Mouse (Mus musculus) midbrain, embryonic 11.5 days (tissue): ENCODE measurements around the gene Spata31d1d. TPM values are rescaled to one million over a fixed set of nuclear protein-coding genes. Genes with fewer than 3 reads are reported as not detected.
"Not testable (repeated sequence)": the region's sequence is repeated elsewhere in the genome, so short reads cannot be mapped to it uniquely, and the experiment has no call there.

Source experiments
- ATAC-seq: fragments of 200-750 bp; cut with Nextera tagmentation; 2 replicates; pipeline ENCODE4 v1.8.0; 2017; ENCODE audit warnings: moderate TSS enrichment, moderate library complexity; ENCODE audit not compliant: low FRiP score
- DNase-seq: peaks from one replicate; pipeline ENCODE4 v3.0.0; 2015; ENCODE audit warnings: low spot score; ENCODE audit errors: missing footprints
- H3K27ac ChIP-seq: fragments of 300-500 bp; sonication (generic); 2 replicates; pipeline ENCODE4 v1.5.1; 2014; ENCODE audit warnings: low read depth, low read length
- H3K27me3 ChIP-seq: fragments of 300-500 bp; sonication (generic); 2 replicates; pipeline ENCODE4 v1.6.1; 2014; ENCODE audit warnings: mild to moderate bottlenecking, low read length, moderate library complexity, mixed read lengths; ENCODE audit not compliant: control insufficient read depth, insufficient read depth
- H3K36me3 ChIP-seq: fragments of 300-500 bp; sonication (generic); 2 replicates; pipeline ENCODE4 v1.6.1; 2014; ENCODE audit warnings: mild to moderate bottlenecking, low read length, moderate library complexity, mixed read lengths; ENCODE audit not compliant: control insufficient read depth, insufficient read depth
- H3K4me1 ChIP-seq: fragments of 300-500 bp; sonication (generic); 2 replicates; pipeline ENCODE4 v1.6.1; 2014; ENCODE audit warnings: low read length; ENCODE audit not compliant: control insufficient read depth, insufficient read depth
- H3K4me2 ChIP-seq: fragments of 300-500 bp; sonication (generic); 2 replicates; pipeline ENCODE4 v1.6.1; 2014; ENCODE audit warnings: mild to moderate bottlenecking, moderate library complexity
- H3K4me3 ChIP-seq: fragments of 300-500 bp; sonication (generic); 2 replicates; pipeline ENCODE4 v1.5.1; 2014; ENCODE audit warnings: low read depth, low read length
- H3K9ac ChIP-seq: fragments of 300-500 bp; sonication (generic); 2 replicates; pipeline ENCODE4 v1.6.1; 2014; ENCODE audit warnings: low read length
- H3K9me3 ChIP-seq: fragments of 300-500 bp; sonication (generic); 2 replicates; pipeline ENCODE4 v1.6.1; 2016; ENCODE audit warnings: low read length; ENCODE audit not compliant: control insufficient read depth
- WGBS: fragments of 180-500 bp; shearing (Covaris S2); extraction: QIAGEN DNeasy Blood & Tissue Kit; methylation state at CpG from one replicate; pipeline ENCODE4 v1.1.7; 2014; 5-methylcytosine and 5-hydroxymethylcytosine counted together
- polyA plus RNA-seq: library from polyadenylated mRNA; unstranded; fragments of >200 nt; fragmentation: Nextera tagmentation; extraction: Ambion mirVana; gene quantifications from 2 replicates; pipeline ENCODE4 v1.2.1, GENCODE M21; 2014

Spata31d1d gene
- polyA plus RNA-seq, result not detected in 2 replicates

DNA sequence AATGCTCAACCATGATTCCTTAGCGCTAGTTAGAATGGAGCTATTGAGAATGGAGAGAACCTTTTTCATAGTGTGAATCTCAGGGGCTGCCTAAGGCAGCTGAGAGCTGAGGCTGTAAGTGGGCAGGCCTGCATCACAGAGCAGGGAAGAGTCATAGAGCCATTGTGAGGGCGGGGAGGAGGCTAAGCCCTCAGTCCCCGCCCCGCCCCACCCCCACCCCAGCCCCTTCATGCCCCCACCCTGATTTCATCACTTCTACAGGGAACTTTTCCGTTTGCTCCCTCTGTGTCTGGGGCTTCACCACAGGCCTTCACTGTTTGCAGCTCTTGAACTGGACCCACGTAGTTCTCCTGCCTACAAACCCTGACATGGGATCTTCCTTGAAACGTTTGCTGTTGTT, at the start of gene Spata31d1d:
Gene Spata31d1d, minus strand, starts transcription at position 101 of the 400 bp plus-strand sequence.
- ATAC-seq (no peak), DNase-seq (no peak)
- H3K4me3 ChIP-seq, result no peak within 1 kb of the TSS
- no peaks in the 10 kb centered on the region for H3K4me1 ChIP-seq
- WGBS, result 44% methylated on average over 6 of the region's 7 CpGs
- no peak within 1 kb of the TSS for H3K27ac ChIP-seq
- no peak within 1 kb of the TSS for H3K9ac ChIP-seq
- H3K27me3 ChIP-seq, result no peaks in the 10 kb centered on the region
- H3K36me3 ChIP-seq, result no peaks in the 10 kb centered on the region
- no peaks in the 10 kb centered on the region for H3K9me3 ChIP-seq
- no peak within 1 kb of the TSS for H3K4me2 ChIP-seq

DNA sequence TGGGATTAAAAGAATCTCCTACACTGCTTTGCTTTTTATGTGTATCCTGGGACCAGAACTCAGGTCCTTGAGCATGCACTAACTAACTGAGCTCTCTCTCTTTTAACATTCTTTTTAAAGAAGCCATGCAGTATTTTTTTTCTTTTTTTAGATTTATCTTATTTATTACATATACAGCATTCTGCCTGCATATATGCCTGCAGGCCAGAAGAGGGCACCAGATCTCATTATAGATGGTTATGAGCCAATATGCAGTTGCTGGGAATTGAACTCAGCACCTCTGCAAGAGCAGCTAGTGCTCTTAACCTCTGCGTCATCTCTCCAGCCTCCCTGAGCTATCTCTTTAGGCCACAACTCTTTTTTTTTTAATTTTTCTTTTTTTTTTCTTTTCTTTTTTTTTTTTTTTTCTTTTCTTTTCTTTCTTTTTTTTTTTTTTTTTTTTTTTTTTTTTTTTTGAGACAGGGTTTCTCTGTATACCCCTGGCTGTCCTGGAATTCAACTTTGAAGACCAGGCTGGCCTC, 48.3 kb upstream of the Spata31d1d start:
- not testable (repeated sequence) for H3K4me2 ChIP-seq, H3K9ac ChIP-seq, H3K27ac ChIP-seq, ATAC-seq, H3K4me1 ChIP-seq, H3K4me3 ChIP-seq, H3K27me3 ChIP-seq, H3K9me3 ChIP-seq
- WGBS, result 94% methylated on average over 1 of the region's 1 CpGs
- peak; percentile 78 for DNase-seq
- H3K36me3 ChIP-seq, result peaks cover 40% of the 10 kb centered on the region

DNA sequence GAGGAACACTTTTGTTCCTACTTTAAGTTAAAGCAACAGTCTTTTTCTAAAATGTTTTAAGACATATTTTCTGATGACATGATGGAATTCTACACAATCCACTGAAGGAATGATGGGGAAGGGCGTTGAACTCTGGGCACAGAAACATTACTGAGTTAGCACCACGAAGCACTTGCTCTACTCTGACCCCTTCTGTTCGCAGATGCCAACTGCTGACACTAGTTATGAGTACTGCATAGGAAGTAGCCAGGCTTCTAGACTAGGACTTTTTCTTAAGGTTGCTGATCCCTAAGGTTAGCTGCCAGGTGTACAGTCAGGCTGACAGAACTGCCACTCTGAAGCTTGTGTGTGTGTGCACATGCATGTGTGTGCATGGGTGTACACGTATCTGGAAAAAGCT, 47.7 kb upstream of the Spata31d1d start:
- WGBS, result 93% methylated on average over 4 of the region's 4 CpGs
- H3K9me3 ChIP-seq, result no peaks in the 10 kb centered on the region

DNA sequence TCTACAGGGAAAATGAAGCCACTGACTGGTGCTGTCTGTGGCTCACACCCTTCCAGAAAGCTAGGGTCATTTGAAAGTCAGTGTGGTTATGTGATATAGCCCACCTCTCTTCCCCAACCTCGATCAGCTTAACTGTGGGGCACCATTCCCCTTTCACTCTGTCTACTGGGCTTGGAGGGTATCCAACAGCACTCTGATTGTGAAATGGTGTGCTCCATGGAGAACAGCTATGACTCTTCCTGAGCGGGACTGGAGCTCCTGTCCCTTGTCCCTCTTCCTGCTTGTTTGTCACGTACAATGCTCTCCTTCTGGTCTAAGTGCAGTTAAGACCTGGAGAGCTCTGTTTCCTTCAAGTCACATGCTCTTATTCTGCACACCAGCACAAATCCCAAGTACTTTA, 43.6 kb upstream of the Spata31d1d start:
- H3K27ac ChIP-seq, result no peak overlapping the region
- H3K27me3 ChIP-seq, result no peaks in the 10 kb centered on the region
- ATAC-seq, result no peak
- no peaks in the 10 kb centered on the region for H3K9me3 ChIP-seq
- no peak for DNase-seq
- H3K36me3 ChIP-seq, result peaks cover 18% of the 10 kb centered on the region
- no peak overlapping the region for H3K9ac ChIP-seq
- H3K4me2 ChIP-seq, result no peak overlapping the region
- 91% methylated on average over 3 of the region's 3 CpGs for WGBS
- no peak overlapping the region for H3K4me3 ChIP-seq
- peaks cover 5% of the 10 kb centered on the region; the same call in 1 of the 2 replicates for H3K4me1 ChIP-seq

More for the DNA sequence above, 47.7 kb upstream of the Spata31d1d start:
- no peak overlapping the region for H3K9ac ChIP-seq
- peaks cover 40% of the 10 kb centered on the region for H3K36me3 ChIP-seq
- no peak overlapping the region for H3K4me3 ChIP-seq
- ATAC-seq (no peak), DNase-seq (no peak)
- H3K4me1 ChIP-seq, result no peaks in the 10 kb centered on the region
- H3K27me3 ChIP-seq, result no peaks in the 10 kb centered on the region
- H3K27ac ChIP-seq, result no peak overlapping the region
- no peak overlapping the region for H3K4me2 ChIP-seq

DNA sequence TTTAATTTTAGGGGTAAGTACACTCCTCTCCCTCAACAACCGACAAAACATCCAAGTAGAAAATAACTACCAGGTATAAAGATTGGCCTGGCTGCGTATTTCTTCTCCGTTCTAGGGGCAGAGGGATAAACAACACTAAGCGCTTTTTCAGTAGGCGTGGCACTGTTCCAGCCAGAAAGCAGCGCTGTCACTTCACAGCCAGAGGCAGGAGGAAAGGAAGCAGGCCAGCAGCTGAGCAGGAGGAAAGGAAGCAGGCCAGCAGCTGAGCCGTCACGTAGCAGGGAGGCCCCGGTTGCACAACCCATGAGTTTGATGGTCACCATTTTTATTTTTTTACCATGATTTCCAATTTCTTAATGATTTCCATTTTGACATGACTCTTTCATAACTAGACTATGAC, 39.7 kb upstream of the Spata31d1d start:
- Histone ChIP-seq H3K9ac (peak overlapping the region; percentile 85; the same call in 1 of the 2 replicates), H3K36me3 (peaks cover 2% of the 10 kb centered on the region; the same call in 1 of the 2 replicates), H3K9me3 (no peaks in the 10 kb centered on the region), H3K27ac (no peak overlapping the region), H3K27me3 (no peaks in the 10 kb centered on the region), H3K4me3 (no peak overlapping the region), H3K4me2 (no peak overlapping the region), H3K4me1 (peaks cover 27% of the 10 kb centered on the region)
- WGBS, result 78% methylated on average over 9 of the region's 9 CpGs
- DNase-seq (no peak), ATAC-seq (no peak)

DNA sequence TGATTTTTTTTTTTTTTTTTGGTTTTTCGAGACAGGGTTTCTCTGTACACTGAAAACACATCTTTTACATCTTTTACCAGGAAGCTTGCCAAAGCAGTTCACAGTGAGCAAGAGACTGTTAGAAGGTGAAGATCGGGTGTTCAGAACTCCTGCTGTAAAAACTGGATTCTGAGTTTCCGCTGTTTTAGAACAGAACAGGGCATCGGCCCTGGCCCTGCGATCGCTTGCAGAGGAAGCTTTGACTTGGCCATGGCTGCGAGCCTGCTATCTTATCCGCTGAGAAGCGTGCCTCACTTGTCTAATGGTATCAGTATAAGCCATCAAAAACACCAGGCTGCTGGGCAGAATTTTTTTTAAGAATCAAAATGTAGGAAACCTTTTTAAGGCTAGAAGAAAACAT, 39.3 kb upstream of the Spata31d1d start:
- WGBS, result 80% methylated on average over 9 of the region's 9 CpGs
- Histone ChIP-seq H3K9me3 (no peaks in the 10 kb centered on the region), H3K36me3 (peaks cover 2% of the 10 kb centered on the region; the same call in 1 of the 2 replicates), H3K27me3 (no peaks in the 10 kb centered on the region), H3K27ac (peak overlapping the region; percentile 97; the same call in 1 of the 2 replicates), H3K4me1 (peaks cover 30% of the 10 kb centered on the region), H3K4me2 (peak overlapping the region; percentile 70; the same call in 1 of the 2 replicates), H3K9ac (peak overlapping the region; percentile 85; the same call in 1 of the 2 replicates), H3K4me3 (peak overlapping the region; percentile 86; the same call in 1 of the 2 replicates)
- DNase-seq, result no peak
- ATAC-seq, result no peak

DNA sequence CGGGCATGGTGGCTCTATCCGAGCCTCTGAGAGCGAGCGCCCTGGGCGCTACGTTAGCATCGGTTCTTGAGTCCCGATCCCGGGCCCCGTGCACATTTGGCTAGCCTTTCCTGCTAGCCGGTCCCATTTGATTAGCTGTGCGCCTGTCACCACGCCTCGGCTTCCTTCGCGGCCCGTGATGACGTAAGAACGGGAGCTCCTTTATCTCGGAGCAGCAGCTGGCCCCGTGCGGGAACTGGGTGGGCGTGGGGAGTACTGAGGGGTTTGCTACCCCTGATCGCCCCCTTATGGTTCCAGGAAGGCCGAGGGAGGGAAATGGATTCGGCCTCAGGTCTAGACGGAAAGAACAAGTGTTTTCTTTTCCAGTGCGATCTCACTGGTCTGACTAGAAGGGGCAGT, 38.6 kb upstream of the Spata31d1d start:
- peak; percentile 97 for DNase-seq
- Histone ChIP-seq H3K4me1 (peaks cover 30% of the 10 kb centered on the region), H3K4me3 (peak overlapping the region; percentile 86), H3K27me3 (no peaks in the 10 kb centered on the region), H3K4me2 (peak overlapping the region; percentile 70), H3K9me3 (no peaks in the 10 kb centered on the region), H3K36me3 (peaks cover 2% of the 10 kb centered on the region; the same call in 1 of the 2 replicates), H3K27ac (peak overlapping the region; percentile 97), H3K9ac (peak overlapping the region; percentile 85)
- ATAC-seq, result peak; percentile 89
- WGBS, result under 1% methylated on average over 28 of the region's 28 CpGs

DNA sequence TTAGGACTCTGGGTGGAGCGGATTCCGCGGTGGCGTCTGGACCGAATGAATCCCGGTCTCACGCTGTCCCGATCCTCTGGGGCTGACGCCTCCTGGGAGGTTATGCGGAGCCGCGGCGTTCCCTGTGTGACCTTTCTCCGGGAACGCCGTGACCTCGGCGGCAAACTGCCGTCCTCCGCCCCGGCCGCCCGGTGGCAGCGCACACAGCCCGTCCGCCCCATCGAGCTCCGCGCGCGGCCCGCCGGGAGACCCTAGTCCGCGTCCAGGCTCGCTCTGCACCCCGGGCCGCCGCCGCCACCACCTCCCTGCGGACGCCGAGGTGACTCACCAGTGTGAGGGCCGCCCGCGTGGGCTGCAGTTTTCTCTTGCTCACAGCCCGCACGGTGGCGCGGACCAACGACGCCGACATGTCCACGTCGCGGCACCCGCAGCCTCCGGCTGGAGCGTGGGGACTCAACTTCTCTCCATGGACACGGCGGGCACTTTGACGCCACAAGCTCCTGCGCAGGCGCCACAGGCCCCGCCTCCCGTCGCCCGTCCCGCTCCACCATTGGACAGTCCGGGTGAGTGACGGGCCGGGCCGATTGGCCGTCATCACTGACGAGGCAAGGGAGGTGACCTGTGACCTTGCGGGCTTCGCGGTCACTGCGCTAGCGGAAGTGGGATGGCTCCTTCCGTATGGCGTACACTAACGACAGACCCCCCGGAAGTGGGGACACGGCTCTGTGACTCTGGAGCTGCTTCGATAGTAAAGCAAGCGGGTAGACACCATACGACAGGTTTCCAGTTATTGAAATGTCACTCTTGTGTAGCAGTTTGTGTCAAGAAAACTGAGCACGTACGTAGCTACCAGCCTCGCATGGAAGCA, 38.0 kb upstream of the Spata31d1d start, which contains the start of gene Isca1:
Gene Isca1, minus strand, starts transcription at position 515 of the 868 bp plus-strand sequence.
- peak within 1 kb of the TSS; percentile 97 for H3K27ac ChIP-seq
- ATAC-seq (peak; percentile 99), DNase-seq (peak; percentile 100)
- H3K4me1 ChIP-seq, result peaks cover 30% of the 10 kb centered on the region
- H3K4me2 ChIP-seq, result peak within 1 kb of the TSS; percentile 70
- under 1% methylated on average over 85 of the region's 91 CpGs for WGBS
- no peaks in the 10 kb centered on the region for H3K27me3 ChIP-seq
- peak within 1 kb of the TSS; percentile 85 for H3K9ac ChIP-seq
- H3K36me3 ChIP-seq, result no peaks in the 10 kb centered on the region; the same call in 1 of the 2 replicates
- no peaks in the 10 kb centered on the region for H3K9me3 ChIP-seq
- H3K4me3 ChIP-seq, result peak within 1 kb of the TSS; percentile 86

DNA sequence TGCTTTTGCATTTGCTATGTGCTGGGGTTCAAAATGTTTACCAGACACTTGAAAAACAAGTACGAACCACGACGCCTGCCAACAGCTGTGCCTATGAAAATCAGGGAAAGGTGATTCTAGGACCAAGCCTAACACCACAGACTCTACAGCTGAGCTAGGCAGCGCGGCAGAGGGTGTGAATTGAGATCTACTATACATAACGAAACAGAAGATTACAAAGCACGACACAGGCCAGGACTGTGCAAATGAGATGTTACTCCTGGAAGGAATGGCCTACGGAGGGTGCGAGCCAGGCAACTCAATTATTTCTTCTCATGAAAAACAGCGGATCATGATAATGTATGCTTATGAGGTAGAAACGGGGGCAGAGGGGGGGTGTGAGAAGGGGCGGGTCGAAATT, 37.0 kb upstream of the Spata31d1d start:
- Histone ChIP-seq H3K36me3 (no peaks in the 10 kb centered on the region; the same call in 1 of the 2 replicates), H3K27me3 (no peaks in the 10 kb centered on the region), H3K9ac (peak overlapping the region; percentile 85), H3K4me1 (peaks cover 30% of the 10 kb centered on the region), H3K9me3 (no peaks in the 10 kb centered on the region), H3K27ac (no peak overlapping the region), H3K4me2 (peak overlapping the region; percentile 70), H3K4me3 (peak overlapping the region; percentile 86)
- DNase-seq, result peak; percentile 44
- 46% methylated on average over 13 of the region's 13 CpGs for WGBS
- no peak for ATAC-seq
